Mouse (Mus musculus) frontal cortex, postnatal 10 days (tissue): ENCODE results near the gene Chrdl2.
"Not testable (repeated sequence)": the region's sequence is repeated elsewhere in the genome, so short reads cannot be mapped to it uniquely, and the experiment has no call there.

ENCODE experiments used
- DNase-seq, 2 experiments: peaks; one replicate each; pipeline ENCODE4 v3.0.0; 2022; ENCODE audit warnings: low spot score in 2 of 2, mixed read lengths in 1 of 2

Gene Chrdl2

DNA sequence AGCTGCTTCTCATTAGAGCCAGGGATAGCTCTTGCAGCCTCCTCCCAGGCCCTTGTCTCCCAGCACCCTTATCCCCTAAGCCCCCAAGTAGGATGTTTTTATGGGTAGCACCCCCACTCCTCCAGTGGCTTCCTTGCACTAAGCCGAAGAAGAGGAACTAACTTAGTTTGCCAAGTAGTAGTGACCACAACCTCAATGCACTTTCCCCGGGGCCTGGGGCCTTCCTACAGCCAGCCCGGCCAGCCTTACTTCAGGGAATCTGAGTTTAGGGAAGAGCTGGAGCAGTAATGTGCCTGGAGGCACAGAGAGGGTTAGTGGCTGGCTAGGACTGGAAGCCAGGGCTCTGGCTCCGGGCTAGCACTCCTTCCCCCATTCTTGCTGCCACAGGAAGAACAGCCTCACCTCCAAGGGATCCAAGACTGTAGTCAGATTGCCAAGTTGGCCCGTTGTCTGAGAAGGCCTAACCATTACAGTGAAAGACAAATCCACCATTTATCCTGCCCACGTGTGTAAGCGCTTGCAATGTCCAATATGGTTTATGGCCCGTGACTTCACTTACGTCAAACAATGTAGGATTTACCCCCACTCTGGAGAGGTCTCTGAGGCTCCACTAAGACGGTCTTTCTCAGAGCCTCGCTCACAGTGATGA is 29.0 kb downstream of the Chrdl2 start:
- DNase-seq, result no peak

DNA sequence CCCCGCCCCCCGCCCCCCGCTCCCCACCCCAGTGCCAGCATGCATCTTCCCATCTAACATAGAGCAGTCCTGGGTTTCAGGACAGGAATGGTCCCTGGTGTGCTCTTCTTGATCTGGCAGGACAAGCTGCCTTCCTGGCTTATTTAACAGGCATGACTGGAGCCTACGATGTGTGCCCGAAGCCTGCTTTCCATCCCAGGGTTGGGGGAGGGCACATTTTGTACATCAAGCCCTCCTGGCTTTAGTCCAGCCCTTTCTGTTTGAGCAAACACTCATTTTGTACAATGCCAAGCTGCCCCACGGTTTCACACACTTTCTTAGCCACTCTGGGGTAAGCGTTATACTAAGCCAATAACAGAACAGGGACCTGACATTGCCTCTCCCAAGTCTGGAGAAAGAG is 30.1 kb downstream of the Chrdl2 start:
- DNase-seq, result no peak

DNA sequence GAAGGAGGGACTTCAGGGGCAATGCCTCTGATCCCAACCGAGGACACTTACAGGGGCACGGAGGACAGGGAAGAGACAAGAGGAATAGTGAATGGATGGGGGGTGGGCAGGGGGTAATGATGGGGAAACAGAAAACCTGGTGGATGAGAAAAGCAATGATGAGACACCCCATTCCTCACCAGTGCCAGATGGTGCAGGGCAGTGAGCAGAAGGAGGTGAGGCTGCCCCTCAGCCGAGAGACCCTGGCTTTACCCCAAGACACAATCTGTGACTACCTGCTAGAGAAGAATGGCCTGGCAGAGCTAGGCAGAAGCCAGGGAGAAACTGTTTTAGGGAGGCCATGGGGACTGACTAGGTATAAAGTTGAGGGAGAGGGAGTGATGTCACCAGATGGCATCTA is 30.5 kb downstream of the Chrdl2 start:
- DNase-seq, result no peak

DNA sequence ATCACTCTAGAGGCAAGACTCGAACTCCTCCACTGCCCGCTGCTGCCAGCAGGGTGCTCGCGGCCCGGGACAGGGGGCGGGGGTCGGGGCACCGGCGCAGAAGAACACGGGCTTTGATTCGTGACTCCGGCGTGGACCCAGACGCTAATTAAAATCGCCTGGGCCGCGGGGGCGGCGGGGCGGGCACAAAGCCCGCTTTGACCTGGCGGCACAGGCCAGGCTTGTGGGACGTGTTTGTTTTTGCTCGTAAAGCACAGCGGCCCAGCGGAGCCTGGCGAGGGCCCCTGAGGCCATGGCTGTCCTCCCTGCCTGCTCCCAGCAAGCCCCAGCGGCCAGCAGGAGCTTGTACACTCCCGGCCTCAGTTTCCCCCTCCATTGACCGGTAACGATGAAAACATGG is 36.1 kb downstream of the Chrdl2 start:
- DNase-seq, result peak in 1 of 2 experiments; percentile 13

- no peak for DNase-seq
Observed at GRCm38 (mm10) chr7:100043096-100043495, 37.1 kb downstream of the Chrdl2 start.

GRCm38 (mm10) chr7:100043605-100044031 is 37.6 kb downstream of the Chrdl2 start:
- DNase-seq, result no peak

GRCm38 (mm10) chr7:100046486-100046885 is 40.5 kb downstream of the Chrdl2 start:
- DNase-seq, result no peak

DNA sequence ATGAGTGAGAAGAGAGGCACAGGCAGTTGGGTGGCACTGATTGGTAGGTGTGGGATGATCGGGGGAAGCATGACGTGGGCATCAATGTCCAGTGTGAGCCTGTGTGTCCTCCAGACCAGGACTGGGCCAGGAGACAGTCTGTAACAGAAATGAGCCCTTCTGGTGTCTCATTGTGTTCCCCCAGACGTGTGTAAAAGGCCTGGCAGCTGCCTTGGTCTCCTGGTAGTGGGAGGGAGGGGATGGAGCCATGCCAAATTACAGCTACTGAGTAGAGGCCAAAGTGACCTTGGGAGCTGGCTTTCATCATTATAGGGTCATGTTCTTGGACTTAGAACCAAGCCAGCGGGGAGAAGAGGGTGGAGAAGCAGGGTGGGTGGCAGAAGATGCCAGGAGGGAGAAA is 45.9 kb downstream of the Chrdl2 start:
- DNase-seq, result no peak

- DNase-seq, result not testable (repeated sequence)
Observed at GRCm38 (mm10) chr7:100052991-100053390, 47.0 kb downstream of the Chrdl2 start.

DNA sequence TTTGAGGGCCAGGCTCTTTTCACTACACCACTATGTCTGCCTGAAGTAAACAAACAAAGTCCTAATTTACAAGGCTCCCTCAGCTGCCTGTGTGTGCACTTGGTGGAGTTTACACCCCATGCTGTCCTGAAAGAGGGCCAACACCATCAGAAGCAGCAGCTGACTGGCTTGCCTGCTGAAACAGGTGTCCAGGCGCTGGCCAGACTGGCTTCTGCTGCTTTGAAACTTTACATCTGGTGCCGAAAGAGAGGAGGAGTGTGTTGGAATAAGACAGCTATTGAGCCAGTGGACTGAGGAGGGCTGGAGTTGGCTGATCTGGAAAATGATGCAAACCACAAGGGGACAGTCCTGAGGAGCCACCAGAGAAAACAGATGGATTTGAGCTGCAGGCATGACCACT is 68.0 kb downstream of the Chrdl2 start:
- DNase-seq, result peak; percentile 19 to 29

GRCm38 (mm10) chr7:100076296-100076695 is 70.3 kb downstream of the Chrdl2 start:
- DNase-seq, result no peak

- DNase-seq, result no peak
Observed at GRCm38 (mm10) chr7:100077071-100077470, 71.1 kb downstream of the Chrdl2 start.

DNA sequence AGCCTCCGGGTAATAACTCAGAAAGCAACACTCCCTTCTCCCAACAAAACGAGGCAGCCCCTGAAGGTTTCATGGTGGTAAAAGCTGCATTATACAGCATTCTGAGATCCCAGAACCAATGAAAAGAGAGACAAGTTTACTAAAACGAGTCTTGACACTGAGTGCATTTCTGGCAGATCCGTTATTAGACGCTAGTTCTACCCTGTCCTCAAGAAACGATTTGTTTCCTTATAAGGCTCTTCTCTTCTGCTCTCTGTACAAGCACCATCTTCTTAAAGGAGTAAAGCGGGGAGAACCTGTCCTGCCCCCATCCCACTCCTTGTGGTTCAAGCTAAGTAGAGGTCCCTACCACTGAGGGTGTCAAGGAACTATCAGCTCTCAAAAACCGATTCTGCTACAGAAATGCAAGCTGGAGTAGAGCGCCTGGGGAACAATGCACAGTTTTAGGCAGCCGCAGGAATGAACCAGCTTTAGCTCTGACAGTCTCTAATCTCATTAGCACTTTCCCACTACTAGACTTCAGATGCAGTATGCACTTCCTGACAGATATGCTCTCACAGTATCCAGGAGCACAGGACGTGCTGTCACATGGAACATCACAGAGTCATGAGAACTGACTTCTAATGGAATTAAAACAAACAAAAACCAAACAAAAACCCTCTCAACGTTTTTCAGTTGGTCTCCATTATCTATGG is 74.3 kb downstream of the Chrdl2 start:
- no peak for DNase-seq

DNA sequence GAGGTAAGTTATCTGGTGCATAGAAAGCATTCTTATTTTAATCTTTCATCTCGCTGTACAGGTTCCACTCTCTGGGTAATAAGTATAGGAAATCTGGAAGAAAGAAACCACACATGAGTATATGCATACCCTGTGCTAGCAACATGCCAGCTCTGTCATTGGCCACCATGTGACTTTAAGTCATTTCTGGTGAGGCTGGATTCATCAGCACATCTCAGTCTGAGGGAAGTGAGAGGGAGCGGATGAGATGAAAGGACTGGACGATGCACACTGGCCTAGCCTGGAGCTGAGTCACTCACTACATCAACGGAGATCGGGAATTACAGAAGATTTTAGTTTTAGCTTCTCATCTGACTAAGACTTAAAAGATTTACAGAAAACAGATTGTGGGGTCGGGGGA is 76.9 kb downstream of the Chrdl2 start:
- DNase-seq, result no peak

DNA sequence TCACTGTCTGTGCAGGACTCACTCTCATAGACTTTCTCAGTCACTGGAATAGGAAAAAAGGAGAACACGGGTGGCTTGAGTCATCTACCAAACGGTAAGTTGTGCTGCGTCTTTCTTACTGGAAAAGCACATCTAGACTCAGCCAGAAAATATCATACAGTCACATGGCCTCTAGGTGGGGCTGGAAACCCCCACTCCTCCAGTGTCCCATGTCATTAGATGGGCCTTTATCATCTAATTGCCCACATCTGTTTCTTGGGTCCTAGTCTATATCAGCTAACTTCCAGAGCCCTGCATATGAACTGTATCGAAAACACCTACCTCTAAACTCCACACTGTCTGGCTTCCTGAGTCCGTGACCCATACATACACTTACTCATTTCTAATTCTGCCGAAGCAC is 77.8 kb downstream of the Chrdl2 start:
- DNase-seq, result no peak
